Mouse (Mus musculus): ENCODE data around the gene Gtf2h2. TPM values are rescaled to one million over a fixed set of nuclear protein-coding genes. Genes with fewer than 3 reads are reported as not detected.

The Gtf2h2 gene
- polyA plus RNA-seq, 1 experiment, result 19.4 TPM

GRCm38 (mm10) chr13:100524896-100525295 lies 32.5 kb upstream of the Gtf2h2 start:
- H3K4me3 ChIP-seq (ENCODE audit: insufficient read depth, poor library complexity, severe bottlenecking), result no peak overlapping the region
- no peaks in the 10 kb centered on the region for H3K36me3 ChIP-seq (ENCODE audit: control insufficient read depth, insufficient read depth)
- H3ac ChIP-seq (ENCODE audit: control insufficient read depth, insufficient read length, low read depth), result no peak overlapping the region
- H3K27me3 ChIP-seq (ENCODE audit: control insufficient read depth, insufficient read depth, insufficient read length), result no peaks in the 10 kb centered on the region
- TF ChIP-seq MYOD1 (IDR thresholded peaks at IDR 0.05; ENCODE audit: control insufficient read depth, insufficient read length, low read depth) (no peak), CTCF (IDR thresholded peaks at IDR 0.05; ENCODE audit: control insufficient read depth, insufficient read depth, insufficient read length) (no peak), MYOG (IDR thresholded peaks at IDR 0.05; ENCODE audit: control insufficient read depth, extremely low read depth, insufficient read length) (no peak), FOSL1 (IDR thresholded peaks at IDR 0.05; ENCODE audit: insufficient read depth, low read length, poor library complexity, severe bottlenecking) (no peak), USF1 (IDR thresholded peaks at IDR 0.05; ENCODE audit: low read depth) (no peak), CEBPB (IDR thresholded peaks at IDR 0.05; ENCODE audit: low read depth) (no peak), MAX (IDR thresholded peaks at IDR 0.05) (no peak)
- no peaks in the 10 kb centered on the region for H3K79me3 ChIP-seq (ENCODE audit: low read depth)
- no peaks in the 10 kb centered on the region for H3K79me2 ChIP-seq (ENCODE audit: control insufficient read depth, insufficient read depth)

GRCm38 (mm10) chr13:100523698-100524097 lies 31.3 kb upstream of the Gtf2h2 start:
- TF ChIP-seq MAX (IDR thresholded peaks at IDR 0.05) (no peak), MYOD1 (IDR thresholded peaks at IDR 0.05; ENCODE audit: control insufficient read depth, insufficient read length, low read depth) (no peak), MYOG (IDR thresholded peaks at IDR 0.05; ENCODE audit: control insufficient read depth, extremely low read depth, insufficient read length) (no peak), USF1 (IDR thresholded peaks at IDR 0.05; ENCODE audit: low read depth) (no peak), FOSL1 (IDR thresholded peaks at IDR 0.05; ENCODE audit: insufficient read depth, low read length, poor library complexity, severe bottlenecking) (no peak), CTCF (IDR thresholded peaks at IDR 0.05; ENCODE audit: control insufficient read depth, insufficient read depth, insufficient read length) (no peak), CEBPB (IDR thresholded peaks at IDR 0.05; ENCODE audit: low read depth) (no peak)
- H3K79me3 ChIP-seq (ENCODE audit: low read depth), result no peaks in the 10 kb centered on the region
- H3K79me2 ChIP-seq (ENCODE audit: control insufficient read depth, insufficient read depth), result no peaks in the 10 kb centered on the region
- H3ac ChIP-seq (ENCODE audit: control insufficient read depth, insufficient read length, low read depth), result no peak overlapping the region
- H3K4me3 ChIP-seq (ENCODE audit: insufficient read depth, poor library complexity, severe bottlenecking), result no peak overlapping the region
- no peaks in the 10 kb centered on the region for H3K27me3 ChIP-seq (ENCODE audit: control insufficient read depth, insufficient read depth, insufficient read length)
- no peaks in the 10 kb centered on the region for H3K36me3 ChIP-seq (ENCODE audit: control insufficient read depth, insufficient read depth)

- TF ChIP-seq MAX (IDR thresholded peaks at IDR 0.05) (peak; percentile 73), CTCF (IDR thresholded peaks at IDR 0.05; ENCODE audit: control insufficient read depth, insufficient read depth, insufficient read length) (no peak), FOSL1 (IDR thresholded peaks at IDR 0.05; ENCODE audit: insufficient read depth, low read length, poor library complexity, severe bottlenecking) (no peak), CEBPB (IDR thresholded peaks at IDR 0.05; ENCODE audit: low read depth) (no peak), MYOD1 (IDR thresholded peaks at IDR 0.05; ENCODE audit: control insufficient read depth, insufficient read length, low read depth) (no peak), MYOG (IDR thresholded peaks at IDR 0.05; ENCODE audit: control insufficient read depth, extremely low read depth, insufficient read length) (no peak)
Observed at GRCm38 (mm10) chr13:100521724-100522591, 29.6 kb upstream of the Gtf2h2 start.

DNA sequence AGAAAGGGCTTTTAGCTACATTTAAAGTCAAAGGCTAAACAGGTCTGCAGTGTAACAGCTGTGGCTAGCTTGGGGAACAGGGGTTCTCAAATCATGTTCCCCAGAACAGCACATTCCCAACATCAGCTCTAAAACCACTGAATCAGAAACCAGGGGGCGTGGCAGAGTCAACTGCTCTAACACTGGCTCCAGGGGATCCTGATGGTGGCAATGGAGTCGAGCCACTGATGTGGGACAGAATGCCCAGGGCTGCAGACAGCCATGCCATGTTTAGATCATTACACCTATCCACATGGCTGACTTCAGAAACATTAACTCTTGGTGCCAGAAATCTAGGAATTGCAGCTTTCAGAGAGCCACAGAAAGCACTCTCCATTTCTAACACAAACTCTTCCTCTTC lies 26.8 kb upstream of the Gtf2h2 start:
- H3K36me3 ChIP-seq (ENCODE audit: control insufficient read depth, insufficient read depth), result no peaks in the 10 kb centered on the region
- H3K79me2 ChIP-seq (ENCODE audit: control insufficient read depth, insufficient read depth), result no peaks in the 10 kb centered on the region
- no peak overlapping the region for H3ac ChIP-seq (ENCODE audit: control insufficient read depth, insufficient read length, low read depth)
- H3K4me3 ChIP-seq (ENCODE audit: insufficient read depth, poor library complexity, severe bottlenecking), result no peak overlapping the region
- no peaks in the 10 kb centered on the region for H3K79me3 ChIP-seq (ENCODE audit: low read depth)
- TF ChIP-seq CEBPB (IDR thresholded peaks at IDR 0.05; ENCODE audit: low read depth) (no peak), USF1 (IDR thresholded peaks at IDR 0.05; ENCODE audit: low read depth) (no peak), MYOG (IDR thresholded peaks at IDR 0.05; ENCODE audit: control insufficient read depth, extremely low read depth, insufficient read length) (no peak), MAX (IDR thresholded peaks at IDR 0.05) (no peak), CTCF (IDR thresholded peaks at IDR 0.05; ENCODE audit: control insufficient read depth, insufficient read depth, insufficient read length) (no peak), MYOD1 (IDR thresholded peaks at IDR 0.05; ENCODE audit: control insufficient read depth, insufficient read length, low read depth) (no peak), FOSL1 (IDR thresholded peaks at IDR 0.05; ENCODE audit: insufficient read depth, low read length, poor library complexity, severe bottlenecking) (no peak)
- no peaks in the 10 kb centered on the region for H3K27me3 ChIP-seq (ENCODE audit: control insufficient read depth, insufficient read depth, insufficient read length)

More at GRCm38 (mm10) chr13:100521724-100522591, 29.6 kb upstream of the Gtf2h2 start:
- Histone ChIP-seq H3K4me3 (ENCODE audit: insufficient read depth, poor library complexity, severe bottlenecking) (no peak overlapping the region), H3K27me3 (ENCODE audit: control insufficient read depth, insufficient read depth, insufficient read length) (no peaks in the 10 kb centered on the region), H3K79me3 (ENCODE audit: low read depth) (no peaks in the 10 kb centered on the region), H3K79me2 (ENCODE audit: control insufficient read depth, insufficient read depth) (no peaks in the 10 kb centered on the region), H3ac (ENCODE audit: control insufficient read depth, insufficient read length, low read depth) (no peak overlapping the region), H3K36me3 (ENCODE audit: control insufficient read depth, insufficient read depth) (no peaks in the 10 kb centered on the region)

- Histone ChIP-seq H3K4me3 (ENCODE audit: insufficient read depth, poor library complexity, severe bottlenecking) (no peak overlapping the region), H3K27me3 (ENCODE audit: control insufficient read depth, insufficient read depth, insufficient read length) (no peaks in the 10 kb centered on the region), H3ac (ENCODE audit: control insufficient read depth, insufficient read length, low read depth) (no peak overlapping the region), H3K79me2 (ENCODE audit: control insufficient read depth, insufficient read depth) (no peaks in the 10 kb centered on the region), H3K36me3 (ENCODE audit: control insufficient read depth, insufficient read depth) (no peaks in the 10 kb centered on the region), H3K79me3 (ENCODE audit: low read depth) (no peaks in the 10 kb centered on the region)
- no peak for TF ChIP-seq USF1 (IDR thresholded peaks at IDR 0.05; ENCODE audit: low read depth)
Observed at GRCm38 (mm10) chr13:100518191-100518590, 25.8 kb upstream of the Gtf2h2 start.

Measured in C2C12 (cell line).